Mouse (Mus musculus) erythroblast, embryonic 14.5 days (primary cell): Measurements from ENCODE around the gene Znrf1.

Experiments used
- GATA1 ChIP-seq: IDR thresholded peaks from 2 replicates; pipeline ENCODE4 v1.6.1; 2012; ENCODE audit warnings: low read length, inconsistent platforms, mixed read lengths
- TAL1 ChIP-seq: IDR thresholded peaks from 3 replicates; pipeline ENCODE4 v1.6.1; 2012; ENCODE audit warnings: low read length, inconsistent platforms, mixed read lengths

DNA sequence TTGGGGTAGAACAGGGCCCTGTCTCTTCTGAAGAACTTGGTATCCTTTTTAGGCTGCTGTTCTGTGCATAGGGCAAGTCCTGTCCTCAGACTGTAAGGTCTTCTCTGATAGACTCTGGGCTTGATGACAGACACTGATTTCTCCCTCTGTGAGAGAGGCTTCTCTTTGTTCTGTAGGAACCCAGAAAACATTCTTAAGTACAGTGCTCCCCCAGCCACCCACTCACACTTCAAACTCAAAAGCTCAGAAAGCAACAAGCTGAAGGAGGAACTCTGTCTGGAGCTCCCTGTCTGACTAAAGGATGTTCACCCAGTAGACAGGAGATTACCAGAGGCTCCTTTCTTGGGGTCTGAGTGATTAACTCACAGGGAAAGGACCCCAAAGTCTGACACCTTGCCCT is 40.6 kb downstream of the Znrf1 start:
- TF ChIP-seq GATA1 (no peak), TAL1 (no peak)
